Mouse (Mus musculus): ENCODE results near the gene Zrsr1.

- no peak for TF ChIP-seq TAL1 (IDR thresholded peaks at IDR 0.05; ENCODE audit: low read length)
- TF ChIP-seq GATA1 (IDR thresholded peaks at IDR 0.05; ENCODE audit: low read length): no peak
Measured at GRCm38 (mm10) chr11:23020116-23020770, 48.4 kb downstream of the Zrsr1 start.
